Mouse (Mus musculus): ENCODE measurements around the gene Rasa2.

GRCm38 (mm10) chr9:96537615-96537919 lies 93.8 kb downstream of the Rasa2 start:
- TF ChIP-seq CTCF (IDR thresholded peaks at IDR 0.05; ENCODE audit: control insufficient read depth, insufficient read depth, insufficient read length) (no peak), USF1 (IDR thresholded peaks at IDR 0.05; ENCODE audit: low read depth) (no peak), MYOG (IDR thresholded peaks at IDR 0.05; ENCODE audit: control insufficient read depth, extremely low read depth, insufficient read length) (no peak)

Data from C2C12 (cell line).